Mouse (Mus musculus) neural tube, embryonic 11.5 days (tissue): ENCODE results near the gene S100a10. TPM values are rescaled to one million over a fixed set of nuclear protein-coding genes. Genes with fewer than 3 reads are reported as not detected.

Experiments
- ATAC-seq: fragments of 200-750 bp; cut with Nextera tagmentation; 2 replicates; pipeline ENCODE4 v1.8.0; 2017; ENCODE audit warnings: moderate number of reproducible peaks, mild to moderate bottlenecking, moderate TSS enrichment, moderate library complexity; ENCODE audit not compliant: insufficient read depth, low FRiP score, low TSS enrichment
- DNase-seq: peaks from one replicate; pipeline ENCODE4 v3.0.0-alpha.2; 2015; ENCODE audit warnings: low spot score
- H3K27ac ChIP-seq: fragments of 300-500 bp; sonication (generic); 2 replicates; pipeline ENCODE4 v1.5.1; 2014; ENCODE audit warnings: low read depth, mild to moderate bottlenecking, low read length
- H3K27me3 ChIP-seq: fragments of 300-500 bp; sonication (generic); 2 replicates; pipeline ENCODE4 v1.6.1; 2014; ENCODE audit warnings: mild to moderate bottlenecking, low read length, mixed read lengths; ENCODE audit not compliant: control insufficient read depth, insufficient read depth
- H3K36me3 ChIP-seq: fragments of 300-500 bp; sonication (generic); 2 replicates; pipeline ENCODE4 v1.6.1; 2014; ENCODE audit warnings: mild to moderate bottlenecking, low read length, moderate library complexity, mixed read lengths; ENCODE audit not compliant: control insufficient read depth, insufficient read depth
- H3K4me1 ChIP-seq: fragments of 300-500 bp; sonication (generic); 2 replicates; pipeline ENCODE4 v1.6.1; 2014; ENCODE audit warnings: low read length, mixed read lengths; ENCODE audit not compliant: control insufficient read depth, insufficient read depth
- H3K4me2 ChIP-seq: fragments of 300-500 bp; sonication (generic); 2 replicates; pipeline ENCODE4 v1.6.1; 2014; ENCODE audit warnings: low read depth, mild to moderate bottlenecking, moderate library complexity
- H3K4me3 ChIP-seq: fragments of 300-500 bp; sonication (generic); 2 replicates; pipeline ENCODE4 v1.5.1; 2014; ENCODE audit warnings: low read depth, low read length
- H3K9ac ChIP-seq: fragments of 300-500 bp; sonication (generic); 2 replicates; pipeline ENCODE4 v1.6.1; 2014; ENCODE audit warnings: mild to moderate bottlenecking, low read length
- H3K9me3 ChIP-seq: fragments of 300-500 bp; sonication (generic); 2 replicates; pipeline ENCODE4 v1.6.1; 2016; ENCODE audit warnings: low read length; ENCODE audit not compliant: control insufficient read depth
- WGBS: fragments of 180-500 bp; shearing (Covaris S2); extraction: QIAGEN DNeasy Blood & Tissue Kit; methylation state at CpG from one replicate; pipeline ENCODE4 v1.1.7; 2014; 5-methylcytosine and 5-hydroxymethylcytosine counted together
- polyA plus RNA-seq: library from polyadenylated mRNA; unstranded; fragments of >200 nt; fragmentation: Nextera tagmentation; extraction: Ambion mirVana; gene quantifications from 2 replicates; pipeline ENCODE4 v1.2.1, GENCODE M21; 2014

Gene S100a10
- polyA plus RNA-seq, 1 experiment from 2014 or later: 203 TPM

- WGBS: 77% methylated on average over 2 of the region's 2 CpGs
Observed at GRCm38 (mm10) chr3:93583056-93583455, 28.2 kb downstream of the S100a10 start.

GRCm38 (mm10) chr3:93589629-93590028 lies 34.7 kb downstream of the S100a10 start:
- ATAC-seq: no peak

More at GRCm38 (mm10) chr3:93583056-93583455, 28.2 kb downstream of the S100a10 start:
- no peak overlapping the region for H3K27ac ChIP-seq
- no peak overlapping the region for H3K4me3 ChIP-seq
- ATAC-seq (no peak), DNase-seq (no peak)
- H3K27me3 ChIP-seq: no peaks in the 10 kb centered on the region
- no peaks in the 10 kb centered on the region for H3K9me3 ChIP-seq
- H3K4me2 ChIP-seq: no peak overlapping the region
- H3K4me1 ChIP-seq: no peaks in the 10 kb centered on the region
- H3K36me3 ChIP-seq: no peaks in the 10 kb centered on the region
- H3K9ac ChIP-seq: no peak overlapping the region

GRCm38 (mm10) chr3:93590256-93590655 lies 35.4 kb downstream of the S100a10 start:
- no peaks in the 10 kb centered on the region for H3K9me3 ChIP-seq
- 75% methylated on average over 1 of the region's 1 CpGs for WGBS
- no peak for ATAC-seq
- no peak overlapping the region for H3K4me2 ChIP-seq
- H3K4me3 ChIP-seq: no peak overlapping the region
- no peak overlapping the region for H3K9ac ChIP-seq
- H3K27ac ChIP-seq: no peak overlapping the region
- no peaks in the 10 kb centered on the region for H3K4me1 ChIP-seq
- no peak for DNase-seq
- peaks cover 2% of the 10 kb centered on the region; the same call in 1 of the 2 replicates for H3K27me3 ChIP-seq
- no peaks in the 10 kb centered on the region for H3K36me3 ChIP-seq

More at GRCm38 (mm10) chr3:93589629-93590028, 34.7 kb downstream of the S100a10 start:
- Histone ChIP-seq H3K4me2 (no peak overlapping the region), H3K9ac (no peak overlapping the region), H3K4me3 (no peak overlapping the region), H3K9me3 (no peaks in the 10 kb centered on the region), H3K27ac (no peak overlapping the region), H3K36me3 (no peaks in the 10 kb centered on the region), H3K27me3 (no peaks in the 10 kb centered on the region), H3K4me1 (no peaks in the 10 kb centered on the region)
- no peak for DNase-seq
- 85% methylated on average over 5 of the region's 5 CpGs for WGBS

GRCm38 (mm10) chr3:93592100-93592499 lies 37.2 kb downstream of the S100a10 start:
- no peak for ATAC-seq
- Histone ChIP-seq H3K36me3 (no peaks in the 10 kb centered on the region), H3K4me1 (no peaks in the 10 kb centered on the region), H3K4me2 (no peak overlapping the region), H3K27ac (no peak overlapping the region), H3K27me3 (peaks cover 2% of the 10 kb centered on the region; the same call in 1 of the 2 replicates), H3K9me3 (no peaks in the 10 kb centered on the region), H3K9ac (no peak overlapping the region), H3K4me3 (no peak overlapping the region)
- no peak for DNase-seq
- WGBS: 93% methylated on average over 2 of the region's 2 CpGs

- no peak overlapping the region for H3K4me2 ChIP-seq
- H3K4me1 ChIP-seq: no peaks in the 10 kb centered on the region
- H3K27me3 ChIP-seq: peaks cover 2% of the 10 kb centered on the region; the same call in 1 of the 2 replicates
- DNase-seq (no peak), ATAC-seq (no peak)
- no peak overlapping the region for H3K27ac ChIP-seq
- no peaks in the 10 kb centered on the region for H3K36me3 ChIP-seq
- no peaks in the 10 kb centered on the region for H3K9me3 ChIP-seq
- H3K4me3 ChIP-seq: no peak overlapping the region
- 79% methylated on average over 4 of the region's 4 CpGs for WGBS
- no peak overlapping the region for H3K9ac ChIP-seq
Observed at GRCm38 (mm10) chr3:93592976-93593375, 38.1 kb downstream of the S100a10 start.

GRCm38 (mm10) chr3:93593512-93593911 lies 38.6 kb downstream of the S100a10 start:
- Histone ChIP-seq H3K4me3 (no peak overlapping the region), H3K36me3 (no peaks in the 10 kb centered on the region), H3K4me2 (no peak overlapping the region), H3K27me3 (peaks cover 2% of the 10 kb centered on the region; the same call in 1 of the 2 replicates), H3K27ac (no peak overlapping the region), H3K9me3 (no peaks in the 10 kb centered on the region), H3K9ac (no peak overlapping the region), H3K4me1 (no peaks in the 10 kb centered on the region)
- ATAC-seq (no peak), DNase-seq (no peak)
- 62% methylated on average over 1 of the region's 1 CpGs for WGBS

- WGBS: 86% methylated on average over 1 of the region's 1 CpGs
- DNase-seq (no peak), ATAC-seq (no peak)
- H3K4me1 ChIP-seq: no peaks in the 10 kb centered on the region
- H3K4me3 ChIP-seq: no peak overlapping the region
- no peaks in the 10 kb centered on the region for H3K36me3 ChIP-seq
- no peak overlapping the region for H3K9ac ChIP-seq
- no peaks in the 10 kb centered on the region for H3K9me3 ChIP-seq
- H3K27me3 ChIP-seq: peaks cover 2% of the 10 kb centered on the region; the same call in 1 of the 2 replicates
- no peak overlapping the region for H3K4me2 ChIP-seq
- no peak overlapping the region for H3K27ac ChIP-seq
Observed at GRCm38 (mm10) chr3:93596632-93597031, 41.8 kb downstream of the S100a10 start.

GRCm38 (mm10) chr3:93597221-93597913 lies 42.5 kb downstream of the S100a10 start:
- 24% methylated on average over 5 of the region's 5 CpGs for WGBS
- Histone ChIP-seq H3K4me1 (no peaks in the 10 kb centered on the region), H3K4me2 (no peak overlapping the region), H3K27me3 (peaks cover 2% of the 10 kb centered on the region; the same call in 1 of the 2 replicates), H3K9ac (no peak overlapping the region), H3K36me3 (no peaks in the 10 kb centered on the region), H3K27ac (no peak overlapping the region), H3K9me3 (no peaks in the 10 kb centered on the region), H3K4me3 (no peak overlapping the region)
- DNase-seq (peak; percentile 41), ATAC-seq (peak; percentile 95)

GRCm38 (mm10) chr3:93597970-93598369 lies 43.1 kb downstream of the S100a10 start:
- WGBS: 88% methylated on average over 7 of the region's 7 CpGs
- Histone ChIP-seq H3K4me2 (no peak overlapping the region), H3K4me1 (no peaks in the 10 kb centered on the region), H3K9ac (no peak overlapping the region), H3K36me3 (no peaks in the 10 kb centered on the region), H3K4me3 (no peak overlapping the region), H3K27ac (no peak overlapping the region), H3K27me3 (peaks cover 2% of the 10 kb centered on the region; the same call in 1 of the 2 replicates), H3K9me3 (no peaks in the 10 kb centered on the region)
- DNase-seq (no peak), ATAC-seq (no peak)
